Mouse (Mus musculus) cerebellum, postnatal 36 days (tissue): Measurements from ENCODE around the gene Ahdc1.
"Not testable (repeated sequence)": the region's sequence is repeated elsewhere in the genome, so short reads cannot be mapped to it uniquely, and the experiment has no call there.

Experiments
- DNase-seq, 2 experiments: peaks; one replicate each; pipeline ENCODE4 v3.0.0; 2021 to 2022; ENCODE audit warnings: mixed read lengths in 2 of 2

Gene Ahdc1

DNA sequence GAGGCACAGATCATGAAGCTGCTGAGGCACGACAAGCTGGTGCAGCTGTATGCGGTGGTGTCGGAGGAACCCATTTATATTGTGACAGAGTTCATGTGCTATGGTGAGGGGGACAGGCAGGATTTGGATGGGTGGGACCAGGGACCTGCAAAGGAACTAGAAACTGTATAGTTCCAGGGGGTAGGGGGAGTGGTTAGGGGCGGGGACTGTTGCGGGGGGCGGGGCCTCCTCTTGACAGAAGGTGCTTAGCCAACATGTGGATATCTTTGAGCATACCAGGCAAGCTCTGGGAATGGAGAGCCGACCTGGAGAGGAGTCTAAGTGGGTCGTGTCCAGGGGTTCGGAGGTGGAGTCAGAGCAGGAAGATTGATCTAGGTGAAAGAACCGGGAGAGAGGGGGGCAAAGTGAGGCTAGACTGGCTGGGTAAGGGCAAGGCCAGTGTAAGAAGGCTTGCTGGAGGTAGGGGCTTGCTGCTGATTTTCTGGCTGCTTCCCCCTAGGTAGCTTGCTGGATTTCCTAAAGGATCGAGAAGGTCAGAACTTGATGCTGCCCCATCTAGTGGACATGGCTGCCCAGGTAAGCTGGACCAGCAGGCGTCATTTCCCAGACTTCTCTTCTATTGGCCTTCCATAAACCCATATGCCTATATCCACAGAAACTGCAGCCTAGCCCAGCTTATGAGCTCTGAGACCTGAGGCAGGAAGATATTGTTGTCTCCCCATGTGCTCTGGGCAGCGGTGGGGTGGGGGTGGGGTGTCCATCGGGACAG, 13.4 kb upstream of the Ahdc1 start:
- no peak for DNase-seq

DNA sequence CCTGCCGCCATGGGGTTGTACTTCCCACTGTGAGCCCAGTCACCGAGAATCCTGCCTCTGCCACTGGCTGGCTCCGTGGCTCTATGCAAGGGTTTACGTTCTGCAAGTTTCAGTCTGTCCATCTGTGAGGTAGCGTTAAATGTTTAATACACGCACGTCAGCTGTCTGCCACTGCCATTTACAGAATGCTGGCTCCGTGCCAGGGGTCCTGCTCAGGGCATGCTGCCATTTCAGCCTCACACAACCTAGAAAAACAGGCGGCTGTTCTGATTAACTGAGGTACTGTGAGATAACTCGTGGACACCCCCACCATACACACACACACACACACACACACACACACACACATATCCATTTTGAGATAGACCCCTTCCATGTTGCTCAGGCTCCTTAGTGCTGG, 8.2 kb upstream of the Ahdc1 start:
- DNase-seq: peak; percentile 55 to 59

DNA sequence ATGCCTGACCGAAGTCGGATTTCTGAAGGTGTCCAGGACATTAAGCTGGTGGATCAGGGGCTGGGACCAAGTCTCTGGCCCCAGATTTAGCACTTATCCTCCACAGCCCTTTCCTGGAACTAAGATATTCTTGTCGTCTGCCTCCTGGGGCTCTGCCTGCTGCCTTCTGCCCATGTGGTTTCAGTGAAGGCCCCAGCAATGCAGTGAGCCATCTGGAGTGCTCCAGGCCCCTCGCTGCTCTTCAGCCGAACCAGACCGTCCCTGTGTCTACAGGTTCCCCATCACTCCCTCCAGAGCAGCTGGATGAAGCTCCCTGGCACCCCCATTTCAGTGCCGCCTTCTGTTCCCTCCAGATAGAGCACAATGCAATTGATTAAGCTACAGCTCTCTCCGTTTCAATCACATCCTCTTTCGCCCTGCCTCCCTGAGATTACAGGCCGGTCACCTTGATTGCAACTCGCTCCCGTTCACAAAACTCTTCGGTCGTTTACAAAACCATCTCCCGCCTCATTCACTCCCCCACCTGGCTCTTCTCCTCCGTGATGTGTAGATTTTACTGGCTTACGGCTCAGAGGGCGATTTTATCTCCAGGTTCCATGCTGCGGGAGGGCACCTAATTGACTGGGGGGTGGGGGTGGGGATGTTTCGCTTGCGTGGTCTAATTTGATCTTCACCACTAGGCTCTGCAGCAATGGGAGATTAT, 7.6 kb upstream of the Ahdc1 start:
- peak; percentile 40 for DNase-seq

DNA sequence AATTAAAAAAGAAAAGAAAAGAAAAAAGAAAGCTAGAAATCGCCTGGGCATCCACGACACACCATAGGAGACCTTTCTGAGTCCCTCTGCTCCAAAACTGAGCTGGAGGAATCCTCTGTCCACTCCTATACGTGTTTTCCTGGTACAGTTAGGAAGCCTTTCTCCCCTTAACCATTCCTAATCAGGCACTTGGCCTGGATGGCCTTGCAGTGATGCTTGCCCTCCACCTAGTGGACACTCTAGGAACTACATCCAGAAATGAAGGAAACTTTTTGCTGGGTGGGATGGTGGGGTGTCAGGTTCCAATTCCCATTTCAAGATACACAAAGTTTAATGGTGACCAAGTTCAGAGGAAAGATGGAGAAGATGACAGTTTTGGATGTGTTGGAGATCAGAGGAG, 5.8 kb upstream of the Ahdc1 start:
- peak; percentile 63 to 84 for DNase-seq

DNA sequence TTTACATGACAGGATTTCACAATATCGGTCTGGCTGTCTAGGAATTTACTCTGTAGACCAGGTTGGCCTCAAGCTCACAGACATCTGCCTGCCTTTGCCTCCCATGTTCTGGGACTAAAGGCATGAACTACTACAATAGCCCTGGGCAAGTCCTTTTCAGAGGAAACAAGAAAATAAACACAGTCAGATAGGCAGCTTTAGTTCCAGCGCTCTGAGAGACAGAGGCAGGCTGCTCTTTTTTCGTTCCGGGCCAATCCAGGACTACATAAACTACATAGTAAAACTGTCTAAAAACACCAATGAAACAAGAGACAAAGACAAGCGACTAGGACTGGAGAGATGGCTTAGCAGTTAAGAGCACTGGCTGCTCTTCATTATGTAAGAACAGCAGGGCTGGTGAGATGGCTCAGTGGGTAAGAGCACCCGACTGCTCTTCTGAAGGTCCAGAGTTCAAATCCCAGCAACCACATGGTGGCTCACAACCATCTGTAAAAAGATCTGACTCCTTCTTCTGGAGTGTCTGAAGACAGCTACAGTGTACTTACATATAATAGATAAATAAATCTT, 5.1 kb upstream of the Ahdc1 start:
- DNase-seq: not testable (repeated sequence)

DNA sequence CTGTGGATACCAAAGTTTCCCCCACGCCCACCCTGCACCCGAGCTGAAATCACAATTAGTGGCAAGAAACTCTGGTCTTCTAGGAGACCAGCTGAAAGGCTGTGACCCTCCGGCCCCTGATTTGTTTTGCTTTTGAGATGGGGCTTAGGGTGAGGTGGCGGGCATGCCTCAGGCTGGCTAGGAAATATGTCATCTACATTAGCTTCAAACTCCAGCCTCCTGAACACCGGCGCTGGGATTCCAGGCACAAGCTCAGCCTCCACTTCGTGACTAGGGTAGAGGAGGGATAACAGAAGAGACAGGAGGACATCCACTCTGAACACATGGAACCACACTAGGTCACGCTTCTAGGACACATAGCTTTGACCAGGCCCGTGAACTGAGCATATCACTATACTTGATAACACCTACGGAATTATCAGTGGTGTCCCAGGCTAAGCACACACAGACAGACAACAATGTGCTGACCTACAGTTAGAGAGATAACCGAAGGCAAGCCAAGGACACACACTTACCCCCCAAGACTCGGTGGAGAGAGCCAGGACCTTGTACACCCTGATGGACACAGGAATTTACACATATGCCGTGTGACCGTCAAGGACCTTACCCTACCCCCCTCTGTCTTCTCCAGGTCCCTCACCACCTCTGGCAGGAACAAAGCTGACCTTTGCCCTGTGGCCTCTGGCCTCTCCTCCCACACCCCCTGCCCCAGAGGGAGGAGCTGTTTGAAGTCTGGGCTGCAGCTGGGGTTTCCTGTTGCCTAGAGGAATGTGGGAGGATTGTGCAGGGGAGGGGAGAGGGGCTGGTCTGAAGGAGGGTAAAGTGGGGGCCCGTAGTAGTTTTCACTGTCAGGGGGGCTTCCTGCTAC, 3.3 kb upstream of the Ahdc1 start:
- DNase-seq: no peak

DNA sequence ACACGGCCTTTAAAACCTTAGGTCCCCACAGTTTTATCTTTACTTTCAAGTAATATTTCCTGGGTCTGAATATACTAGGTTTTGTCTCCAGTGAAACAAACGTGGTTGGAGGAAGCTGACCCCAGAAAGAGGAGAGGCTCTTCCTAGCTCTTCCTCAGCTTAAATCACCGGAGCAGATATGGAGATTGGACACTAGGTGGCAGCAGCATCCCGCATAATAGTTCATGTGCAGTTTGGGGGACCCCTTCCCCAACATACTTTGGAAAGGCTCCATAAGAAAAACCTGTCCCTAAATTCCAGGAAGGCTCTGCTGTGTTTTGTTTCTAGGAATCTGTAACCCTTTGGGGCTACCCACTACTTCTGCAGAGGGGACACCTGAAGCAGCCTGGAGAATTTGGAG, 1.9 kb upstream of the Ahdc1 start:
- peak; percentile 74 to 77 for DNase-seq

DNA sequence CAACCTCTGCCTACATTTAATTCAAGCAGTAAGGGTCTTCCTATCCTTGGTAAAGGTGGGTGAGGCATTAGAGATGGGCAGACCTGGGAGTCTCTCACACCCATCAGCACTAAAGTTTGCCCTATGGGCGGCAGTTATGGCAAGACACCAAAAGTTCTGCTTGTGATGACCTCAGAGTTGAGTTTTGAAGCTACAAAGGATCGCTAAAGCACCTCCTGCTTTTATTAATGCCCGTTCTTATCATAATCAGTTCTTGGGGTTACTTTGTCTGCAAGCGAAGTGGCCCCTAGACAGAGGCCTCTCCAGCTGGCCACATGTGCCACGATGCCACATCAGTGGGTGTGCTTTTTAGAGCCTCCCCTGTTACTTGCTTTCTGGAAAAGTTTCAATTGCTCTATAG, 1.4 kb upstream of the Ahdc1 start:
- peak in 1 of 2 experiments; percentile 11 for DNase-seq

DNA sequence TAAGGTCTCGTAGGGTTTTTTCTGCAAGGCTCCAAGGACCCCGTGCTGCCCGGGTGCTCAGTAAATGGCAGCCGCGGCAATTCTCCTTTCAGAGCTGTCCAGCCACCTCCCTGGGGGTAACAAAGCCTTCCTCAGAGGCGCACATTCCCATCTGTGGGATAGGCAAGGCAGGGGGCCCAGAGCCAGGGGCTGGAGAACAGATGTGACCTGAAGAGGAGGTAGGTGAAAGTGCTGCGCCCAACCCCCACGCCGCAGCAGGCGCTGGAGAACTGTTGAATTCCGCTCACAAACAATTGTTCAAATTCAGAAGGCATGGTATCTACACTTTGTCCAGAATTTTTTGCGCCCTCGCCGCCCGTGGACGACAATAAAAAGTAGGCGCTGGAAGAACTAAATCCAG, 449 bp upstream of the Ahdc1 start:
- DNase-seq: no peak

DNA sequence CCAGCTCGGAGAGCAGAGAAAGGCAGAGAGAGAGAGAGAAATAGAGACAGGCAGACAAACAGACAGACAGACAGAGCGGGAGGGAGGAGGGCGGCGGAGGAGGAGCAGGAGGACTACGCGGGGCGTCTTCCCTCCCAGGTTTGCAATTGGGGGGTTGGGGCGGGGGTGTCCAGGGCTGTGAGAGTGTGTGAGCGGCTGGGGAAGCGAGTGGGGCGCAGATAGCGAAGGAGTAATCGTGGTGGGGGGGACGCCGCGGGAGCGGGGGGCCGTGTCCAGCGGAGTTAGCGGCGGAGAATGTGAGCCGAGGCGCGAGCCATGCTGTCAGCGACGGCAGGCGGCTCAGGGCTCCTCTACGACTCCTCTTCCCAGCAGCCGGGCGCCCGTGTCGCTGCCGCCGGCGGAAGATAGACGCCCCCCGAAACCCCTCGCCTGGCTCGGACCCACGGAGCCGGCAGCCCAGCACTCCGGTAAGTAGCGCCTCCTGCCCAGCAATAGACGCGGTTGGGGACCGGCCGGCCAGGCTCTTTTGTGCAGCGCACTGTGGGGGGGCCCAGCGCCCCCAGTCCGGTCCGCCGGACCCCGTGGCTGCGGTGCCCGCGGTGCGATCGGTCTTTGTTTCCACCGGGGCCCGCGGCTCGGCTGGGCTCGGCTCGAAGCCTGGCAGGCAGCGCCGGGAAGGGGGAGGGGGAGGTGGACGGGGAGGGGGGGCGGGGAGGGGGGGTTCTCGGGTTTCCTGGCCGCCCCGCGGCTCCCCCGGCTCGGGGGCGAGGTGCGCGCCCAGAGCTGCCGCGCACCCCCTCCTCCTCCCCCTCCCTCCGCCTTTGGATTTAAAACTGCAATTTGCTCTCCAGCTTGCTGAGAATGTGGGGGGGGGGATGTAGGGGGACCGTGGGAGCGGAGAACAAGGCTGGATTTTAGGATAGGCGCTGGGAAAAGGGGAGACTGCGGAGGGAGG, 1.0 kb downstream of the Ahdc1 start:
- DNase-seq: peak in 1 of 2 experiments; percentile 56

DNA sequence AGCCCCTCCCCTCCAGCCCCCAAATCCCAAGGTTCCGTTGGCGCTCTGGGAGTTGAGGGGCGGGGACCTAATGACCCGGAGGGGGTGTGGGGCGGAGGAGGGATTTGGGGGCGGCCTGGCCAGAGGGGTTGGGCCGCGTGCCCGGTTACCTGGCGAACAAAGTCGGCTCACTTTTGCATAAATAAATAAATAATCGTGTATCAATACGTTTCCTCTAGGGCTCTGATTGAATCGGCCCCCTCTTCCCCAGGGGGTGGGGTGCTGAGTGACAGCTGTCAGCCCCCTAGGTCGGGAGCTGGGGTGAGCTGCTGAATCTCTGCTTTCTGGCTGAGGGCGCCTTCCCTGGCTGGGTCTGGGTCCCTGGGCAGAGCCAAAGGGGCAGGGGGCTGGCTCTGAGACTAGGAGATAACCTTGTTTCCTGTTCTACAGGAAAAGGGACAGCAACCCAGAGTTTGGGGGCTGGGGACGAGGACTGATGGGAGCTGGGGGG, 1.8 kb downstream of the Ahdc1 start:
- peak in 1 of 2 experiments; percentile 38 for DNase-seq

DNA sequence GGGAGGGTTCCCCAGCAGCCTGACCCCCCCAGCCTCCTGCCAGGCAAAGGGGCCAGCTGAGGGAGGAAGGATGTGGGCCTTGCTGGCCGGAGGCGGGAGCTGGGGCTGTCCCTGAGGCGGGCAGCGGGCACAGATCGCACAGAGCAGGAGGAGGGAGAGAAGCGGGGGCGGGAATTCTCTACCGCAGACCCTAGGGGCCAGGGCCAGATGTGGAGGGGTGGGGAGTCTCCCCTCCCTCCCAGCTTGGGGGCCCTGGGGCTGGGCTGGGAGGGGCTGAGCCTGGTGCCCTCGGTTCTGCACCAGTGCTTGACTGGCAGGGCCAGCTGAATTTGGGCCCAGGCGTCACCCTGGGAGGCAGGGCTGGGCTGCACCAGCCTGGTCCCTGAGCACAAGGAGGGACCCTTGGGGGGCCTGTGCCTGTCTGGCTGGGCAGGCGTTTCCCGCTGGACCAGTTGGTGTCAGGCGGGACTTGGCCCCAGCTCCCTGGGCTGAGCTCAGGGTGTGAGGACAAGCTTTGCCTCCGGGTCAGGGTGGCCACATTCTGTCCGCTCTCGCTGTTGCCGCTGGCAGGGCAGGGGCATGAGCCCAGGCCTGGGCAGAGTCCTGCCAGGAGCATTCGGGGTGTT, 2.3 kb downstream of the Ahdc1 start:
- peak; percentile 59 to 61 for DNase-seq

DNA sequence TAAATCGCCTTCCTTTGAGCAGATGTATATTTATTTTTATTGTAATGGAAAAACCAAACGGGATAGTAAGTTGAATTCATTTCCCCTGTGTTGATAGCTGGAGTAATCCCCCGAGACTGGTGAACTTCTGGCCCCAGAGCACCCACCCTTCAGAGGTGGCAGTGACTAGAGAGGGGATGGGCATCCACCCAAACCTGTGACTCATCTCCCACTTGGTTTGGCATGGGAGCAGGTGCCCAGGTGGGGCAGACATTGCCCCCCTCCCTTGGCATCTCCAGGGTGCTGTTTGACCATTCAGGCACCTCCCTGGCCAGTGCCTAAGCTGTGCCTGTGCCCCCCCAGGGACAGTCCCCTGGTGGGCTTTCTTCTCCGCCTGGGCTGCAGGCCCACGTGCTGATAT, 3.0 kb downstream of the Ahdc1 start:
- peak; percentile 54 for DNase-seq

DNA sequence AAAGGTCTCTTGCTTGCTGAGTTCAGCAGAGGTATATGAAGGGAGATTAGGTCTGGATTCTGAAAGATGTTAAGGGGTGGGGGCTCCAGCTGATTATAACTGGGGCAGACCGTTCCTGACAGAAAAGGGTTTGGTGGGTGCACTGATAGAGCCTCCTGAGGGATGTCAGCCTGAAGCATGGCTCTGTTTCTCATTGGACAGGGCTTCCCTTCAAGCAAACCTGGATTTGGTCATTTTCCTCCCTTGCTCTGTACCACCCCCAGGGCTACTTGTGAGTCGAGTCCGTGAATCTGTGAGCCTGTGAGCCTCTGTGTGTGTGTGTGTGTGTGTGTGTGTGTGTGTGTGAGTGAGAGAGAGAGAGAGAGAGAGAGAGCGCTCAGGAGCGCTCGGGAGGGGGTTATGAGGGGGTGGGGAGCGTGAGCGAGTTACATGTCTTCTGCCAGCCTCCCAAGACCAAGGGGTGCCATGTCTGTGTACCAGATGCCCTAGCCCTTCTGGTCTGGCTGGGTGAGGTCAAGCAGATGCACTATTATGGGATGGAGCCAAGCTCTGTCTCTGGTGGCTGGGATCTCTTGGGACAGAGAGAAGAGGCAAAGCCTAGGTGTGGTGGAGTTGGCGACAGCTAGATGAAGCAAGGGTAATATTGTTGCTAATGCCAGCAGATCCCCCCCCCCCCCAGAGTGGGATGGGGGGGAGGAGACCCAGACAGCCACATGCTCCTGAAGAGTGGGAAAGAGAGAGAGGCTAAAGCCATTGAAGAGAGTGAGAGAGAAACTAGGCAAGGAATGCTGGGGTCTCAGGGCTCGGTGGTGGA, 4.0 kb downstream of the Ahdc1 start:
- peak in 1 of 2 experiments; percentile 44 for DNase-seq

DNA sequence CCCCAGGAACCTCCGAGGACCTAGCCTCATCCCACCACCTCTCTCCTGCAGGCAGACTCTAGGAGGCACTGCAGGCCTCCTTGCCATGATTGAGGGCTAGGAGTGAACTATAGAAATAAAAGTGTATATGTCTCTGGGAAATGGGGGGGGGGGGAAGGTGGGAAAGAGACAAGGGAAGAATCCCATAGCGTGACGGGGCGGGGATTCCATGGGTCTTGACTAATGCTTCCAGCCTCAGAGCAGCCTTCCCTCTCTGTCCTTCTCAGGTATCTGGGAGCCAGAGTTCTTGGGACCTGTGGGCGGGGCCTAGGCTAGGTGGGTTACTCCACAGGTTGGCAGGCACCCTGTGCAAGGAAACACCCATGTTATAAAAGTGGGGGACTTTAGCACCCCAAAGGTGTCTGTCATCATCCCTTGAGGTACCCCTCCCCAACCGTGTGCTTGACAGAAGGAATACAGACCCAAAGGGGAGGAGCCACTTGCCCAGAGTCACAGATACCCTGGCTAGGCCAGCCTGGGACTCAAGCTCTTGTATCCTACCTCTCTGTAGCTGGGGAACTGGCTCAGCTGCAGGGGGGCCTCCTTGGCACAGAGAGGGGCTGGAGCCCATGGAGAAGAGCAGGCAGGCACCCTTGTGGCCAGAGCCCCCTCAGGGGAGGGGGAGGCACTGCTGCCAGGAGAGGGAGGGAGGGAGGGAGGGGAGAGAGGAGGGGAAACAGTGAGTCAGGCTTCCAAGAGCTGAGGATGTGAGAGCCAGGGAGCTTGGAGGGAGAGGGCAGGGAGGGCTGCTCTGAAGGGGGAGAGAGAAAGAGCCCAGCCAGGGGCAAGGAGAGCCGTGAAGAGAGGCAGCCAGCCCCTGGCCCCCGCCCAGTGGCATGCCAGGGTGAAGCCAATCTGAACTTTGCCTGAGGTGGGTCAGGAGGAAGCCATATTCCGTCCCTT, 4.9 kb downstream of the Ahdc1 start:
- peak in 1 of 2 experiments; percentile 12 for DNase-seq

DNA sequence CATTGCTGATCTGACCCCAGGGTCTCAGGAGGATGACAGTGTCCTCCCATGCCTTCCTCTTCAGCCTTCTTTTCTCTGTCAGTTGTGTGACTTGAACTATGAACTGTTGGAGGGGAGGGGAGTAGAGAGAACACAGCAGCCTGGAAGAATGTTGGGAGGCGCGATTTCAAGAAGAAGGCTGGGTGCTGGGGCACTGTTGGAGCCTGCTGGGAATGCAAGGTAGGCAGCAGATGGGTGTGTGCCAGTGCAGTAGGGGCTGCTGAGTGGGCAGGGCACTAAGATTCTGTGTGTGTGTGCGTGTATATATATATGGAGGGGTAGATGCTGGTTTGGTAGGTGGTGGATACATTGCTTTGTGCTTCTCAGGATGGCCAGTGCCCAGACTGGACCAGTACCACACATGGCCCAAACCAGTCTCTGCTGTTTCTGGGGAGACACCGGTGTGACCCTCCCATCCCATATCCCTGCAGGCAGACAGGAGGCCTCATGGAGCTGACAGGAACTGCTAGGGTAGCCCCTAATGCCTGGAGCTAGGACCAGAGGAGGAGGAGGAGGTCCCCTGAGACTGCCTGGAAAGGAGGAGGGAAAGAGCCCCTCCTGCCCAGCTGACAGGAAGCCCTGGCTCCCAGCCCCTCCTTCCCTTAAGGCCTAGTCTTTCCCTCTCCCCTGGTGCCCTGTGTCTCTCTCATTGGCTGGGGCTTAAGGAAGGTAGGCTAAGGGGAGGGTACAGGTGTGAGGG, 5.8 kb downstream of the Ahdc1 start:
- peak in 1 of 2 experiments; percentile 13 for DNase-seq

DNA sequence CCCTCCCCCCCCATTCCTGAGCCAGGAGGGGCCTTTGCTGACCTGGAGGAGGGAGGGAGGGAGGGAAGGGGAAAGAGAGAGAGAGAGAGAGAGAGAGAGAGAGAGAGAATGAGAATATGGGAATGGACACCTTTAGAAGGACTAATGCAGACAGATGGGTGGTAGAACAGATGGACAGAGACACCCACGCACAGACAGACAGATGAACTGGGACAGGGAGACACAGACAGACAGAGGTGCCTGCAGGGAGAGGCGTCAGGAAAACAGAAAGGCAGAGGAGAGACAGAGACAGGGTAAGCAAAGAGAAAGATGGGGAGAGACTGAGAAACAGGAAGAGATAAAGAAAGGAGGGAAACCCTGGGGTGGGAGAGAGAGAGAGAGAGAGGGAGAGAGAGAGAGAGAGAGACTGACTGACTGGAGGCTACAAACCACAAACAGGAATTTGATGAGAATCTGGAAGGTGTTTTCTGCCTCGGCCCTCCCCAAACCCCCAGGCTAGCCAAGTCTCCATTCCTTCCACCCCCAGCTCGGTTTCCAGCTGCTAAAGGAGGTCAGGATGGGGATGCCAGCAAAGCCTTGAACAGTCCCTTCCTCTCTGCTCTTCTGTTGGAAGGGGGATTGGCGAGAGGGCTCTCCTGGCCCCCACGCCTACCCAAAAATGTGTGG, 6.7 kb downstream of the Ahdc1 start:
- no peak for DNase-seq
